Mouse (Mus musculus) cerebellum, adult 2 months (tissue): ENCODE results near the gene Zfp952.

Experiments used
- CTCF ChIP-seq: fragments of 200-500 bp; IDR thresholded peaks from 2 replicates; pipeline ENCODE4 v1.5.1; 2011; ENCODE audit warnings: low read depth, mild to moderate bottlenecking, control low read depth, low read length, moderate library complexity, borderline replicate concordance; ENCODE audit not compliant: insufficient read depth
- POLR2A ChIP-seq: fragments of 200-500 bp; IDR thresholded peaks from 2 replicates; pipeline ENCODE4 v1.6.1; 2011; ENCODE audit warnings: low read length, control low read depth, borderline replicate concordance; ENCODE audit not compliant: insufficient read depth

DNA sequence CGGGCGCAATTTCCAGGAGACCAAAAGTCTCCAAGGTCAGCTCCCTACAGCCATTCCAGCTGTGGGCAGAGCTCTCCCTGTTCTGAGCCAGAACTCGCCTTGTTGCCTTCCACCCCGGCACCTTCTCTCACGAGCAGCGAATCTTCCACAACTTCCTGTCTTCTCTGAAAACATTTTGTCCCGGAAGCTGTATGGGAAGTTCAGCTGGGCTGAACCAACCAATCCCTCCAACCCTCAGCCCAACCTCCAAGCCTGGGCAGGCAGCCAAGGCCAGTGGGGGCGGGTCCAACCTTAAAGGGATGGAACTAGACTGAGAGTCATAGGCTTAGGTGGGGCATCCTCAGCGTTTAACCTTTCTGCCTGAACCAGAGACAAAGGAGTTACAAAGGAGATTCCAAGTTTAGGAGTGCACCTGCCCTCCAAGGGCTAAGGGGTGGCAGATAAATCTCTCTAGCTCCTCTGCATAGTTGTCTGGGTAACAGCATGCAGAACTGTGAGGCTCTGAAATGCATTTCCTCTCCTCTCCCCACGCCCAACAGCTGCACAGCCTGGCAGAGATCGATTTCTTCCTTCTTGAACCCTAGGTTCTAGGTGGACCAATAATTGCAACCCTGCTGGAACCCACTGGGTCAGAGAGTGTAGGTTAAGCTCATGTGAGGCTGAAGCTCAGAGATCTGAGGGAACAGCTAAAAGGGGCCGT is 45.6 kb upstream of the Zfp952 start, which contains the start of gene Cyp4f13:
- TF ChIP-seq POLR2A (peak; percentile 51; the same call in 1 of the 2 replicates), CTCF (no peak)
